Mouse (Mus musculus) lung, postnatal 0 days (tissue): ENCODE results near the gene Mybbp1a.

Experiments used
- CTCF ChIP-seq: IDR thresholded peaks from 2 replicates; pipeline ENCODE4 v1.5.1; 2016; ENCODE audit warnings: antibody characterized with exemption, mild to moderate bottlenecking
- EP300 ChIP-seq: IDR thresholded peaks from 2 replicates; pipeline ENCODE4 v1.6.1; 2016; ENCODE audit warnings: antibody characterized with exemption, mild to moderate bottlenecking, control low read depth

DNA sequence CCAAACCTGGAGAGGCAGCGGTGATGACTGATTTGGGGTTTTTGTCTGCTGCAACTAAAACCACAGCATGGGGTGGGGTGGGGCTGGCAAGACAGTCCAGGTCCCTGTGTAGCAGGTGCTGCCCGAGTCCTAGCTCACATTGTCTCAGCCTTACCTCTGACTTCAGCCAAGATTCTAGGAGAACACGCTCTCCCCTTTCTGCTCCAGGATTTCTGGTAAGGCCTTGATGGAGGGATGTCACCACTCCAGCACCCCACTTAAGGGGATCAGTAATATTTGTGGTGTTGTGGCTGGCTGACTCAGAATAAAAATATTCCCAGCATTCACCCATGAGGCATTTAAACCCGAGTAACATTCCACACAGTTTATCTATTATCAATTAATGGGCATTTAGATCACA lies 17.5 kb upstream of the Mybbp1a start:
- TF ChIP-seq EP300 (no peak), CTCF (no peak)
